Mouse (Mus musculus) intestine, embryonic 15.5 days (tissue): ENCODE data around the gene Slc40a1. TPM values are rescaled to one million over a fixed set of nuclear protein-coding genes. Genes with fewer than 3 reads are reported as not detected.

Source experiments
- ATAC-seq: fragments of 200-750 bp; cut with Nextera tagmentation; 2 replicates; pipeline ENCODE4 v1.8.0; 2017; ENCODE audit warnings: moderate TSS enrichment, moderate library complexity
- H3K27ac ChIP-seq: fragments of 300-500 bp; sonication (generic); 2 replicates; pipeline ENCODE4 v1.5.1; 2015; ENCODE audit warnings: mild to moderate bottlenecking, inconsistent platforms
- H3K27me3 ChIP-seq: fragments of 300-500 bp; sonication (generic); replicated peaks from 2 replicates; pipeline ENCODE4 v1.6.1; 2015; ENCODE audit warnings: inconsistent platforms
- H3K36me3 ChIP-seq: fragments of 300-500 bp; sonication (generic); 2 replicates; pipeline ENCODE4 v1.6.1; 2015; ENCODE audit warnings: inconsistent platforms
- H3K4me1 ChIP-seq: fragments of 300-500 bp; sonication (generic); replicated peaks from 2 replicates; pipeline ENCODE4 v1.6.1; 2015; ENCODE audit warnings: inconsistent platforms
- H3K4me2 ChIP-seq: fragments of 300-500 bp; sonication (generic); replicated peaks from 2 replicates; pipeline ENCODE4 v1.6.1; 2015; ENCODE audit warnings: mild to moderate bottlenecking, inconsistent platforms
- H3K4me3 ChIP-seq: fragments of 300-500 bp; sonication (generic); replicated peaks from 2 replicates; pipeline ENCODE4 v1.5.1; 2015; ENCODE audit warnings: inconsistent platforms
- H3K9ac ChIP-seq: fragments of 300-500 bp; sonication (generic); 2 replicates; pipeline ENCODE4 v1.6.1; 2015; ENCODE audit warnings: inconsistent platforms
- H3K9me3 ChIP-seq: fragments of 300-500 bp; sonication (generic); 2 replicates; pipeline ENCODE4 v1.6.1; 2016; ENCODE audit warnings: inconsistent platforms
- WGBS: fragments of 180-500 bp; shearing (Covaris S2); methylation state at CpG from one replicate; pipeline ENCODE4 v1.1.7; 2015; 5-methylcytosine and 5-hydroxymethylcytosine counted together
- polyA plus RNA-seq: library from polyadenylated mRNA; unstranded; fragments of >200 nt; fragmentation: Nextera tagmentation; extraction: Ambion mirVana; gene quantifications from 2 replicates; pipeline ENCODE4 v1.2.1, GENCODE M21; 2015

Slc40a1 gene
- polyA plus RNA-seq, 1 experiment from 2014 or later, result 151 TPM

DNA sequence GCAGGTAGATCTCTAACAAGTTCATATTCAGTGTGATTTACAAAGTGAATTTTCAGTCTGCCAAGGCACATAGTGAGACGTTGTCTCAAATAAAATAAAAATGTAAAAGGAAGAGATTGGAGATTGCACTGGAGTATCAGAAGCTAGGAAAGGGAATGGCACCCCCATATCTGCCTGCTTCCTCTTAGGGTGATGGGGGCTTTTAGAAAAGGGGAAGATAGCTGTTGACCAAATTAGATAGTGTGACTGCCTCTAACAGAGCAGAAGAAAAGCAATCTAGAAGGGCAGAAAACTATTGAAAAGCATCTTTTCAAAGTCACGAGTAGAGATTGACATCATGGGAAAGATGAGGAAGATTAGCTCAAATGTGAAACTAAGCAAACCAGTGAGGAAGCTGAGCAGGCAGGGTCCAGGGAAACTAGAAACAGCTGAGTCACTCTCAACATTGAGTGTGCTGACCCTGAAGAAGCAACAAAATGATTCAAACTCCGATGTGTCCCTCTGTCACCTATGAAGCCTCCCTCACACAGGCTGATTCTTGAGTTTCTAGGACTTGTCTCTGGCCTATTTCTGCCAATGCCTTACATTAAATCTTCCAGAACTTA lies 45.0 kb downstream of the Slc40a1 start:
- Histone ChIP-seq H3K9ac (no peak overlapping the region), H3K4me2 (no peak overlapping the region), H3K36me3 (no peaks in the 10 kb centered on the region), H3K4me3 (no peak overlapping the region), H3K27me3 (no peaks in the 10 kb centered on the region), H3K27ac (no peak overlapping the region), H3K9me3 (no peaks in the 10 kb centered on the region), H3K4me1 (0 out of 2 replicates have a peak, but pooled peaks cover 3% of the 10 kb centered on the region)
- no peak for ATAC-seq
- WGBS, result 69% methylated on average over 3 of the region's 3 CpGs

- H3K4me2 ChIP-seq, result no peak overlapping the region
- peak; percentile 73 for ATAC-seq
These were observed 48.9 kb downstream of the Slc40a1 start for GRCm38 (mm10) chr1:45877463-45877862.

DNA sequence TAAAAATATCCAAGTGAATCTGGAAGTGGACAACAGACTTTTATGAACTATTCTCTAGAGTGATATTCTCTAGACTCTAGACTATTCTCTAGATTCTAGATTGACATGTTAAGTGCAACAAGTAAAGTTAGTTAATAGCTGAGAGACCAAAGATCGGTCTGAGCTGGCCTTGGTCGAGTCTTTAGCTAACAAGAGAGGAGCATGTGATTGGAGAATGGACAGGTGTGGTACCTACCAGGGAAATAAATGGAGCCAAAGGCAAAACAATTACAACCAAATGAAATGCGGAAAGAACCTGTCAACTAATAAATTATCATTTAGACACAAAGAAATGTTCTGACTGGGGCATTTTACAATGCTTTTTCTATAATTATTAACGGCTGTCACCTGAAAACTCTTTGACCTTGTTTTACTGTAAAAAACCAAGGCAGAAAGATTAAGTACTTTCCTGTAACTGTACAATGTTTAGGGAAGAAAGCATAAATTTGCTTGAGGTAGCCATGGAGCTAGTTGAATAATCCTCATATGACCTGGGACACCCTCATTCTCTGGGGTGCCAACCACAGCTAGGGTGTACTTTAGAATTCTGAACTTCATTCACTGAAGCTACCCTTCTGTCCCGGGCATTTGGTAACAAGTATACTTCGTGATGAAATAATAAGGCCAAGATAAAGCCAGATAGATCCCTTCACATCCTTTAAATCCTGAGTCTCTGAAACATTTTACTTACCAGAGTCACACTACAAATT lies 49.7 kb downstream of the Slc40a1 start:
- Histone ChIP-seq H3K4me1 (no peaks in the 10 kb centered on the region), H3K9ac (no peak overlapping the region), H3K4me2 (no peak overlapping the region), H3K27me3 (no peaks in the 10 kb centered on the region), H3K27ac (no peak overlapping the region), H3K4me3 (no peak overlapping the region), H3K9me3 (no peaks in the 10 kb centered on the region), H3K36me3 (no peaks in the 10 kb centered on the region)
- peak; percentile 86 for ATAC-seq
- 75% methylated on average over 6 of the region's 6 CpGs for WGBS

More at GRCm38 (mm10) chr1:45877463-45877862, 48.9 kb downstream of the Slc40a1 start:
- WGBS, result 55% methylated on average over 3 of the region's 3 CpGs
- Histone ChIP-seq H3K9ac (no peak overlapping the region), H3K9me3 (no peaks in the 10 kb centered on the region), H3K4me3 (no peak overlapping the region), H3K27me3 (no peaks in the 10 kb centered on the region), H3K27ac (no peak overlapping the region), H3K4me1 (0 out of 2 replicates have a peak, but pooled peaks cover 3% of the 10 kb centered on the region), H3K36me3 (no peaks in the 10 kb centered on the region)

GRCm38 (mm10) chr1:45875640-45876039 lies 50.7 kb downstream of the Slc40a1 start:
- 63% methylated on average over 2 of the region's 2 CpGs for WGBS
- ATAC-seq, result no peak
- no peak overlapping the region for H3K27ac ChIP-seq
- H3K4me2 ChIP-seq, result no peak overlapping the region
- no peak overlapping the region for H3K4me3 ChIP-seq
- H3K36me3 ChIP-seq, result no peaks in the 10 kb centered on the region
- no peak overlapping the region for H3K9ac ChIP-seq
- H3K4me1 ChIP-seq, result no peaks in the 10 kb centered on the region
- no peaks in the 10 kb centered on the region for H3K27me3 ChIP-seq
- H3K9me3 ChIP-seq, result no peaks in the 10 kb centered on the region

GRCm38 (mm10) chr1:45873250-45873649 lies 53.1 kb downstream of the Slc40a1 start:
- no peaks in the 10 kb centered on the region for H3K9me3 ChIP-seq
- peaks cover 3% of the 10 kb centered on the region; the same call in 1 of the 2 replicates for H3K4me1 ChIP-seq
- WGBS, result 76% methylated on average over 2 of the region's 2 CpGs
- H3K9ac ChIP-seq, result no peak overlapping the region
- no peak for ATAC-seq
- H3K4me3 ChIP-seq, result no peak overlapping the region
- no peak overlapping the region for H3K27ac ChIP-seq
- no peaks in the 10 kb centered on the region for H3K36me3 ChIP-seq
- H3K4me2 ChIP-seq, result no peak overlapping the region
- no peaks in the 10 kb centered on the region for H3K27me3 ChIP-seq

GRCm38 (mm10) chr1:45868479-45869137 lies 57.7 kb downstream of the Slc40a1 start:
- peak; percentile 27; the same call in 1 of the 2 replicates for ATAC-seq
- Histone ChIP-seq H3K9me3 (no peaks in the 10 kb centered on the region), H3K4me1 (peaks cover 9% of the 10 kb centered on the region), H3K36me3 (no peaks in the 10 kb centered on the region), H3K27ac (peak overlapping the region; percentile 42; the same call in 1 of the 2 replicates), H3K9ac (no peak overlapping the region), H3K4me2 (no peak overlapping the region), H3K27me3 (no peaks in the 10 kb centered on the region), H3K4me3 (no peak overlapping the region)
- 60% methylated on average over 3 of the region's 3 CpGs for WGBS

DNA sequence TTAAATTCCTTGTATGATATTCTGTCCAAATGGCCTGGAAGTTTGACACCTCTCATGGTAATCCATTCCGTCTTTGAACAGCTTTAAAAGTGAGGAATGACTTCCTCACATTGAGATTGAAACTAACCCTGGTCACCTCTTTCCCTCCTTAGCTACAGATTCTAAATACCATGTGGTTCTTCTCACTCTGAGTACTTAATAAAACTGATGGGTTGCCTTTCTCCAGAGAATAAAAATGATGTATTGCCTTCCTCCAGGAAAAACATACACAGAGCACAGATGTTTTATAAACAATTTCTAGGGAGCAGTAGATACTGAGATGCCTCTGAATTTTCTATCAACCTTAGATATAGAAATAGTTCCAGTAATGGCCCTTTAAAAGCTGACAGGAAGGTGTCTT lies 58.3 kb downstream of the Slc40a1 start:
- Histone ChIP-seq H3K27ac (peak overlapping the region; percentile 42; the same call in 1 of the 2 replicates), H3K9ac (no peak overlapping the region), H3K9me3 (no peaks in the 10 kb centered on the region), H3K4me2 (no peak overlapping the region), H3K4me3 (no peak overlapping the region), H3K4me1 (peaks cover 9% of the 10 kb centered on the region), H3K27me3 (no peaks in the 10 kb centered on the region), H3K36me3 (no peaks in the 10 kb centered on the region)
- WGBS, result 45% methylated on average over 1 of the region's 1 CpGs
- peak; percentile 44; the same call in 1 of the 2 replicates for ATAC-seq

DNA sequence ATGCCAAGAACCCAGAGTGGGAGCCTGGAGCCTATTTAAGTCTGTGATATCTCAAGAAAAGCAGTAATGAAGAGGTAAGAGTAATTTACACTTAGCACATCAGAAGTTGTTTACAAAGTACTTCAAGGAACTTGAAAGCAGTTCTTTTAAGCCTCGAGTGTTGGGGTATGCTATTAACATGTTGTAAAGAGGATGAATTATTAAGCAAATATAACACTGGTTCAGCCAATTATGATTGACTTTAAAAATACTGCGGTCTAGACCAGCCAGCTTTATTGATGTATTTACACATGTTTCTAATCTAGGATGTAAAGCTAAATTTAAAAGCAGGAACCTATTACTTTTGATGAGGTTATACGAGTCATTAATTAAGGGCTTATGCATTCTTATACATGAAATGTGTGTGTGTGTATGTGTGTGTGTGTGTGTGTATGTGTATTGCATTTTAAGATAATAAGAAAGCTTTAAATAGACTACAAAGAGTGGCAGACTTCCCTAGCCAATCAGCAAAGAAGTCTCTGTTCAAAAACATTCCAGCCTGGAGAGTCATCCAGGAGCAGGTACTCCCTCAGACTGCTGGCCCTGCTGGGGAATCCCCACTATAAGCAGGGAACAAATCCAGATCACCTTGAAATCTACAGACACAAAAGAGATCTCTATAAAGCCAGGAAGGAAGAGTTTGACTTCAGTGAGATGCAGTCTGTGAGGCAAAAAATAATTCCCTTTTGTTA lies 59.9 kb downstream of the Slc40a1 start:
- Histone ChIP-seq H3K27me3 (no peaks in the 10 kb centered on the region), H3K4me2 (no peak overlapping the region), H3K27ac (peak overlapping the region; percentile 55; the same call in 1 of the 2 replicates), H3K9me3 (no peaks in the 10 kb centered on the region), H3K9ac (no peak overlapping the region), H3K4me1 (peaks cover 9% of the 10 kb centered on the region), H3K4me3 (no peak overlapping the region), H3K36me3 (no peaks in the 10 kb centered on the region)
- WGBS, result 37% methylated on average over 3 of the region's 3 CpGs
- ATAC-seq, result no peak

- peak overlapping the region; percentile 55 for H3K27ac ChIP-seq
- H3K4me3 ChIP-seq, result no peak overlapping the region
- peaks cover 9% of the 10 kb centered on the region for H3K4me1 ChIP-seq
- no peak overlapping the region for H3K9ac ChIP-seq
- 46% methylated on average over 5 of the region's 5 CpGs for WGBS
- H3K27me3 ChIP-seq, result no peaks in the 10 kb centered on the region
- H3K4me2 ChIP-seq, result no peak overlapping the region
- ATAC-seq, result no peak
- no peaks in the 10 kb centered on the region for H3K36me3 ChIP-seq
- no peaks in the 10 kb centered on the region for H3K9me3 ChIP-seq
These were observed 60.6 kb downstream of the Slc40a1 start for GRCm38 (mm10) chr1:45865727-45866126.

DNA sequence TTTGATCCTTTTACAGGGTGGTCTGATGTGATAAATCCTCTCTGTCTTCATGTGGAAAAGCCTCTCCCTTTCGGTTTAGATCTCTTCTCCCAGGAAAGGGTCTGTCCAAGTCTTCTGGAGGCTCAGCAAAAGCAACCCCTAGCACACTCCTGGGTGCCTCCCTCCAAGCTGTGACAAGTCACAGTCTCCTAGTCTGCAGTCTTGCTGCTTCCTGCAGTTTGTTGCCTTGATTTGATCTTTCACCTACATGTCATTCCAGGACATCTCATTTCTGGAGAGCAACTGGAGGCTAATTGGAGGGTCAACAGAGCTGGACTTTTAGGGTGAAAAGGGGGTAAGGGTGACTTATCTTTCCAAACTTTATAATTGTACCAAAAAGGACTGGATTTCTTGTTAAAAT lies 61.0 kb downstream of the Slc40a1 start:
- Histone ChIP-seq H3K4me2 (no peak overlapping the region), H3K9me3 (no peaks in the 10 kb centered on the region), H3K9ac (no peak overlapping the region), H3K27ac (peak overlapping the region; percentile 55), H3K4me3 (no peak overlapping the region), H3K4me1 (peaks cover 9% of the 10 kb centered on the region), H3K36me3 (no peaks in the 10 kb centered on the region), H3K27me3 (no peaks in the 10 kb centered on the region)
- ATAC-seq, result no peak
- 21% methylated on average over 1 of the region's 1 CpGs for WGBS

GRCm38 (mm10) chr1:45864564-45865014 lies 61.7 kb downstream of the Slc40a1 start:
- Histone ChIP-seq H3K4me1 (peaks cover 13% of the 10 kb centered on the region), H3K27ac (peak overlapping the region; percentile 52; the same call in 1 of the 2 replicates), H3K27me3 (no peaks in the 10 kb centered on the region), H3K9ac (no peak overlapping the region), H3K4me3 (no peak overlapping the region), H3K36me3 (no peaks in the 10 kb centered on the region), H3K9me3 (no peaks in the 10 kb centered on the region), H3K4me2 (no peak overlapping the region)
- ATAC-seq, result 0 out of 2 replicates have a peak, but pooled peaks have one; percentile 32
- WGBS, result 44% methylated on average over 4 of the region's 4 CpGs

GRCm38 (mm10) chr1:45863641-45864040 lies 62.7 kb downstream of the Slc40a1 start:
- Histone ChIP-seq H3K27ac (no peak overlapping the region), H3K36me3 (no peaks in the 10 kb centered on the region), H3K4me3 (no peak overlapping the region), H3K27me3 (no peaks in the 10 kb centered on the region), H3K4me2 (no peak overlapping the region), H3K4me1 (peaks cover 10% of the 10 kb centered on the region), H3K9ac (no peak overlapping the region), H3K9me3 (no peaks in the 10 kb centered on the region)
- ATAC-seq, result no peak
- whole genome bisulfite sequencing, result 87% methylated on average over 3 of the region's 3 CpGs
